Mouse (Mus musculus) stomach, embryonic 15.5 days (tissue): ENCODE results near the gene Gm9745. TPM values are rescaled to one million over a fixed set of nuclear protein-coding genes. Genes with fewer than 3 reads are reported as not detected.
"Not testable (repeated sequence)": the region's sequence is repeated elsewhere in the genome, so short reads cannot be mapped to it uniquely, and the experiment has no call there.

ENCODE experiments used
- ATAC-seq: fragments of 200-750 bp; cut with Nextera tagmentation; 2 replicates; pipeline ENCODE4 v1.8.0; 2017; ENCODE audit warnings: low read depth, moderate number of reproducible peaks, moderate TSS enrichment; ENCODE audit not compliant: insufficient read depth, low FRiP score
- H3K27ac ChIP-seq: fragments of 300-500 bp; sonication (generic); 2 replicates; pipeline ENCODE4 v1.5.1; 2015; ENCODE audit warnings: mild to moderate bottlenecking, inconsistent platforms
- H3K27me3 ChIP-seq: fragments of 300-500 bp; sonication (generic); replicated peaks from 2 replicates; pipeline ENCODE4 v1.6.1; 2015; ENCODE audit warnings: inconsistent platforms
- H3K36me3 ChIP-seq: fragments of 300-500 bp; sonication (generic); 2 replicates; pipeline ENCODE4 v1.6.1; 2015; ENCODE audit warnings: inconsistent platforms
- H3K4me1 ChIP-seq: fragments of 300-500 bp; sonication (generic); 2 replicates; pipeline ENCODE4 v1.6.1; 2015; ENCODE audit warnings: inconsistent platforms
- H3K4me2 ChIP-seq: fragments of 300-500 bp; sonication (generic); 2 replicates; pipeline ENCODE4 v1.6.1; 2015; ENCODE audit warnings: mild to moderate bottlenecking, inconsistent platforms
- H3K4me3 ChIP-seq: fragments of 300-500 bp; sonication (generic); replicated peaks from 2 replicates; pipeline ENCODE4 v1.5.1; 2015; ENCODE audit warnings: inconsistent platforms
- H3K9ac ChIP-seq: fragments of 300-500 bp; sonication (generic); 2 replicates; pipeline ENCODE4 v1.6.1; 2015; ENCODE audit warnings: inconsistent platforms
- H3K9me3 ChIP-seq: fragments of 300-500 bp; sonication (generic); 2 replicates; pipeline ENCODE4 v1.6.1; 2016; ENCODE audit warnings: inconsistent platforms
- WGBS: fragments of 180-500 bp; shearing (Covaris S2); methylation state at CpG from one replicate; pipeline ENCODE4 v1.1.7; 2015; 5-methylcytosine and 5-hydroxymethylcytosine counted together
- polyA plus RNA-seq: library from polyadenylated mRNA; unstranded; fragments of >200 nt; fragmentation: Nextera tagmentation; extraction: Ambion mirVana; gene quantifications from 2 replicates; pipeline ENCODE4 v1.2.1, GENCODE M21; 2015

Gene Gm9745
- polyA plus RNA-seq, 1 experiment from 2014 or later, result not detected

DNA sequence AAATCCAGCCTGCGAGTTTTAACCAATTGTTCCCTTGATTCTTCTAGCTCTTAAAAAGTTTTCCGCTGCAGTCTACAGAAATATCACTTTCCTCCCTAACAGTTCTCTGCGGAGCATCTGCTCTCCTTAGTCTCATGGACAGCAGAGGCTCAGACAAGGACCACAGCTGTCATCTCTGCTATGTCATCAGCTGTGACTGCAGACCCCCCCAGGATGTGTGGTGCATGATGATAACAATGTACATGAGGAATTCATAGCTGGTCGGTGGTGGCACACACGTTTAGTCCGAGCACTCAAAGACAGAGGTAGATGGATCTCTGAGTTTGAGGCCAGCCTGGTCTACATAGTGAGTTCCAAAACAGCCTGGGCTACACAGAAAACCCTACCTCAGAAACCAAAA, 11.5 kb upstream of the Gm9745 start:
- H3K27ac ChIP-seq, H3K4me1 ChIP-seq, H3K9ac ChIP-seq, H3K4me2 ChIP-seq, H3K9me3 ChIP-seq, H3K36me3 ChIP-seq, ATAC-seq, H3K27me3 ChIP-seq, H3K4me3 ChIP-seq: not testable (repeated sequence)
- 82% methylated on average over 6 of the region's 6 CpGs for WGBS

DNA sequence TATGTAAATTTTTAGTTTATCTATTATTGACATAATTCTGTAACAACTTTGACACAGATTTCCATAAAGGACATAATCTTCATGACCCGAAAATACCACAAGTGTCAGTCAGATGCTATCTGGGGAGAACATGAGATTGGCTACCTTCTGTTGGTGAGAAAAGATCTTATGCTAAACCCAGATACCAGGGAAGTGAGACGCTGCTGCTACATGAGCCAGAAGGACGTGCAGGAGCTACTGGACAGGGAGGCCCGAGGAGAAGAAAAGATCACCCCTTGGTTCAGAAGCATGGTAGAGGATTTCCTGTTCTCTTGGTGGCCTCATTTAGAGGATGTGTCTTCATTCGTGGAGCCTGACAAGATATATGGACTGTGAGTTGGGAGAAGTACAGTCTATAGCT, 11.0 kb upstream of the Gm9745 start:
- 56% methylated on average over 1 of the region's 5 CpGs for WGBS
- H3K9me3 ChIP-seq, H3K27ac ChIP-seq, H3K27me3 ChIP-seq, H3K4me1 ChIP-seq, H3K4me2 ChIP-seq, H3K4me3 ChIP-seq, H3K36me3 ChIP-seq, H3K9ac ChIP-seq, ATAC-seq: not testable (repeated sequence)

DNA sequence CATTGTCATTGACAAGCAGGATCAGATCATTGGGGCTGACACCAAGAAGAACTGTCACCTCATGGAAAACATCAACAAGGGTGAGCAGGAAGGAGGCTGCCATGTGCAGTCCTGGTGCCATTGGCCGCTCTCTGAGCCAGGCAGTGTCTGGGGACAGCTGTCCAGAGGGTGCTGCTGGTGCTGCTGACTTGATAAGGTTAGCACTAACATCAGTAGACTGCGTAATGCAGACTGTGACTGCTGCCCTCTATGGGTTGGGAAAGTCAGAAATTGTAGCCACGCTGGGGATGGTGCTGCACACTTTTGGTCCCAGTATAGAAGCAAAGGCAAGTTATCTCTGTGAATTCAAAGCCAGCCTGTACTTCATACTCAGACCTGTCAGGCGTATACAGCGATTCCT, 8.8 kb upstream of the Gm9745 start:
- H3K27ac ChIP-seq, H3K4me3 ChIP-seq, H3K36me3 ChIP-seq, H3K4me2 ChIP-seq, H3K4me1 ChIP-seq, H3K9me3 ChIP-seq, H3K9ac ChIP-seq, ATAC-seq, H3K27me3 ChIP-seq: not testable (repeated sequence)
- WGBS, result no CpG with 5 or more reads among the region's 5 CpGs

DNA sequence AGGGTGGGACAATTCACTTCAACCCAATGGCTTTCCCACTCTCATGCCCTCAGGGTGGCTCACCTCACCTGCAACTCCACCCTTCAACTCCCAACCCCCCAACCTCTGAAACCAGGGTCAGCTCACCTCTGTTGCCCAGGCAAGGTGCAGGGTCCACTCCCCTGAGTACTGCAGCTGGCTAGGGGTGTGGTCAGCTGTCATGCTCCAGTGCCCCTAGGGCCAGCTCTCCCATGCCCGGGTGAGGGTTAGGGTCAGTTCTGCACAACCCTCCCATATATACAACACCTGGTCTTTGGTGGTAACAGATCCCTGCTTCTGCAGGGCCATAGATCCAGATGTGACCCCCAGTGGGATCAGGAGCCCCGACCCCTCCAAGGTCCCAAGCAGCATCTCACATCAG, 7.1 kb upstream of the Gm9745 start:
- H3K4me2 ChIP-seq, H3K9ac ChIP-seq, ATAC-seq, H3K9me3 ChIP-seq, H3K4me3 ChIP-seq, H3K27ac ChIP-seq, H3K4me1 ChIP-seq, H3K36me3 ChIP-seq, H3K27me3 ChIP-seq: not testable (repeated sequence)
- 93% methylated on average over 2 of the region's 2 CpGs for WGBS

DNA sequence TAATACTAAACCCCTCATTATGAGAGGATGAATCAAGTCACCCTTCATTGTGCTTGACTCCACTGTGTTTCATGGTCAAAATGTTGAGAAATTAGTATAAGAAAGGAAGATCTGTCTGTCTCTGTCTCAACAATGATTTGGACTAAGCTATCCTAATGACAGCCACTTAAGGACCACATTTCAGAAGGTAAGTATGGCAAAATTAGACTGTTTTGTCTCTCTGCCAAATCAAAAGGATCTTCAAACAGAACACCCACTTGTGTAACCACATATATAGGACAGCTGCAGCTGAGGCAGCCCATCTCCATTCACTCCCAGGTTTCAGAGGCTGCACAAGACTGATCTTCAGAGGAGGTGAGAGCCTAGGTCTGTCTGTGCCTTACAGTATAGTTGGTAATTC, 4.5 kb upstream of the Gm9745 start, which contains the start of gene Idi2:
Idi2 (plus strand) TSS at position 301 of the 400 bp plus-strand sequence.
- H3K36me3 ChIP-seq, H3K9ac ChIP-seq, ATAC-seq, H3K27me3 ChIP-seq, H3K4me1 ChIP-seq, H3K4me2 ChIP-seq, H3K4me3 ChIP-seq, H3K27ac ChIP-seq, H3K9me3 ChIP-seq: not testable (repeated sequence)

DNA sequence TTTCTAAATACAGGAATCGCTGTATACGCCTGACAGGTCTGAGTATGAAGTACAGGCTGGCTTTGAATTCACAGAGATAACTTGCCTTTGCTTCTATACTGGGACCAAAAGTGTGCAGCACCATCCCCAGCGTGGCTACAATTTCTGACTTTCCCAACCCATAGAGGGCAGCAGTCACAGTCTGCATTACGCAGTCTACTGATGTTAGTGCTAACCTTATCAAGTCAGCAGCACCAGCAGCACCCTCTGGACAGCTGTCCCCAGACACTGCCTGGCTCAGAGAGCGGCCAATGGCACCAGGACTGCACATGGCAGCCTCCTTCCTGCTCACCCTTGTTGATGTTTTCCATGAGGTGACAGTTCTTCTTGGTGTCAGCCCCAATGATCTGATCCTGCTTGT, 4.2 kb downstream of the Gm9745 start:
- H3K36me3 ChIP-seq, H3K4me2 ChIP-seq, H3K9ac ChIP-seq, H3K9me3 ChIP-seq, ATAC-seq, H3K4me3 ChIP-seq, H3K27me3 ChIP-seq, H3K4me1 ChIP-seq, H3K27ac ChIP-seq: not testable (repeated sequence)
- no CpG with 5 or more reads among the region's 5 CpGs for WGBS

DNA sequence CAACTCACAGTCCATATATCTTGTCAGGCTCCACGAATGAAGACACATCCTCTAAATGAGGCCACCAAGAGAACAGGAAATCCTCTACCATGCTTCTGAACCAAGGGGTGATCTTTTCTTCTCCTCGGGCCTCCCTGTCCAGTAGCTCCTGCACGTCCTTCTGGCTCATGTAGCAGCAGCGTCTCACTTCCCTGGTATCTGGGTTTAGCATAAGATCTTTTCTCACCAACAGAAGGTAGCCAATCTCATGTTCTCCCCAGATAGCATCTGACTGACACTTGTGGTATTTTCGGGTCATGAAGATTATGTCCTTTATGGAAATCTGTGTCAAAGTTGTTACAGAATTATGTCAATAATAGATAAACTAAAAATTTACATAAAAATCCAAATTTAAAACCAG, 6.3 kb downstream of the Gm9745 start:
- H3K27ac ChIP-seq, H3K36me3 ChIP-seq, H3K4me3 ChIP-seq, H3K4me2 ChIP-seq, ATAC-seq, H3K27me3 ChIP-seq, H3K9ac ChIP-seq, H3K4me1 ChIP-seq, H3K9me3 ChIP-seq: not testable (repeated sequence)
- WGBS, result 38% methylated on average over 1 of the region's 5 CpGs

DNA sequence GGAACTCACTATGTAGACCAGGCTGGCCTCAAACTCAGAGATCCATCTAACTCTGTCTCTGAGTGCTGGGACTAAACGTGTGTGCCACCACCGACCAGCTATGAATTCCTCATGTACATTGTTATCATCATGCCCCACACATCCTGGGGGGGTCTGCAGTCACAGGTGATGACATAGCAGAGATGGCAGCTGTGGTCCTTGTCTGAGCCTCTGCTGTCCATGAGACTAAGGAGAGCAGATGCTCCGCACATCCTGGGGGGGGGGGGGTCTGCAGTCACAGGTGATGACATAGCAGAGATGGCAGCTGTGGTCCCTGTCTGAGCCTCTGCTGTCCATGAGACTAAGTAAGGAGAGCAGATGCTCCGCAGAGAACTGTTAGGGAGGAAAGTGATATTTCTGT, 6.9 kb downstream of the Gm9745 start:
- not testable (repeated sequence) for H3K9ac ChIP-seq
- WGBS, result 77% methylated on average over 4 of the region's 4 CpGs

DNA sequence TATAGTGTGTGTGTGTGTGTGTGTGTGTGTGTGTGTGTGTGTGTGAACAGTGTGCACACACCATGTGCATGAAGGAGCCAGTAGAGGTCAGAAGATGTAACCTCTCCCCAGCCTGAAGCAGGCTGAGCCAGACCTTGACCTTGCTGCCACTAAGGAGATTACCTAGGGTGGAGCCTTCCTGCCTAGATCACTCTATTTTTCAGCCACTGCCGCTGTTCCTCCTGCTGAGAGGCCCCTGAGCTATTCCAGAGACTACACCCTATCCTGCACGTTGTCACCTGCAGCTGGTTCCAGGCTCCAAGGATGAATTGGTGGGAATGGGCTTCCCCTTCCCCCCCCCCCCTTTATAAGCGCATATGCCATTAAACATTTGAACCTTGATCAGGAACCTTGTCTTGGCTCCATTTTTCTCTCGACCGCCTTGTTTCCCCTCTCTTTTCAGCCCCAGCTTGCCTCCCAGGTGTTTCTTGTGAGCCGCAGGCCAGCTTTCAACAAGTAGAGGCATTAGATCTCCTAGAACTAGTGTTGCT, 10.4 kb downstream of the Gm9745 start:
- not testable (repeated sequence) for H3K4me3 ChIP-seq, H3K4me1 ChIP-seq, H3K9ac ChIP-seq, H3K27me3 ChIP-seq, ATAC-seq, H3K27ac ChIP-seq, H3K4me2 ChIP-seq, H3K9me3 ChIP-seq, H3K36me3 ChIP-seq
- 66% methylated on average over 6 of the region's 6 CpGs for WGBS

More for the DNA sequence above, 6.9 kb downstream of the Gm9745 start:
- H3K36me3 ChIP-seq, H3K4me1 ChIP-seq, H3K9me3 ChIP-seq, H3K4me2 ChIP-seq, ATAC-seq, H3K27ac ChIP-seq, H3K27me3 ChIP-seq, H3K4me3 ChIP-seq: not testable (repeated sequence)

DNA sequence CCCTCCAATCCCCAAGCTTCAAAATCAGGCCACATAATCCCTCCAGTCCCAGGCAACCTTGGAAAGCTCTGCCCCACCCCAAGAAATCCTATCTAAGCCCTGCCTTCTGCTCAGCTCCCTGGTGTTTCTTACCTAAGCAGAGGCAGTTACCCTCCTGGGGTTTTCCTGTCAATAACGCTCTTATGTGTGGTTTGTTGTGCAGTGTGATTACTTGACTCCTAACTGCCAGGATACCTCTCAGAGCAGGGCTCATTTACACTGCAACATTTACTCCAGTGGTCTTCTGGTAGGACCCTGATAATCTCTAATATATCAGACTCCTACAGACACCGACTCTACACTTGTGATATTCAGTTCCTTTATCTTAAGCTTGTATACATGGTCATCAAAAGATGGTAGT, 14.5 kb downstream of the Gm9745 start:
- H3K36me3 ChIP-seq, result no peaks in the 10 kb centered on the region
- no peak overlapping the region for H3K27ac ChIP-seq
- ATAC-seq, result no peak
- H3K9me3 ChIP-seq, result no peaks in the 10 kb centered on the region
- no peaks in the 10 kb centered on the region for H3K27me3 ChIP-seq
- no peaks in the 10 kb centered on the region for H3K4me1 ChIP-seq
- no peak overlapping the region for H3K9ac ChIP-seq
- H3K4me2 ChIP-seq, result no peak overlapping the region
- no peak overlapping the region for H3K4me3 ChIP-seq
- 54% methylated on average over 2 of the region's 2 CpGs for WGBS

DNA sequence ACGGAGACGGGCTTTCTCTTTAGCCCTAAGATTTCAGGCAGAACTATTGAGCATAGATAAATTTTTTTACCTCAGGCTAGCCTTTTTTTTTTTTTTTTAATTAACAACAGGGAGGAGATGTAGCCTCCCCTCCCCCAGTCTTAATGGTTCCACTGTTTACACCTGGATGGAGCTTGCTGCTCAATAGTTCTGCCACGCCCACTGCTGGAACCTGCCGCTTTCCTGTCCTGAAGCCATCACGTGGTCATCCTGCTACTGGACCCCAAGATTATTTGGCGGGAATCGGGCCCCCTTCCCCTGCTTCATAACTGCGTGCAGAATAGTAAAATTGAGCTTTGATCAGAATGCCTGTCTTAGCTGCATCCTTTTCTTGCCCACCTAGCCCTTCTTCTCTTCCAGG, 34.1 kb downstream of the Gm9745 start:
- ATAC-seq, H3K4me2 ChIP-seq, H3K4me3 ChIP-seq, H3K9ac ChIP-seq, H3K27me3 ChIP-seq, H3K36me3 ChIP-seq, H3K9me3 ChIP-seq, H3K27ac ChIP-seq, H3K4me1 ChIP-seq: not testable (repeated sequence)
- WGBS, result 93% methylated on average over 8 of the region's 8 CpGs

DNA sequence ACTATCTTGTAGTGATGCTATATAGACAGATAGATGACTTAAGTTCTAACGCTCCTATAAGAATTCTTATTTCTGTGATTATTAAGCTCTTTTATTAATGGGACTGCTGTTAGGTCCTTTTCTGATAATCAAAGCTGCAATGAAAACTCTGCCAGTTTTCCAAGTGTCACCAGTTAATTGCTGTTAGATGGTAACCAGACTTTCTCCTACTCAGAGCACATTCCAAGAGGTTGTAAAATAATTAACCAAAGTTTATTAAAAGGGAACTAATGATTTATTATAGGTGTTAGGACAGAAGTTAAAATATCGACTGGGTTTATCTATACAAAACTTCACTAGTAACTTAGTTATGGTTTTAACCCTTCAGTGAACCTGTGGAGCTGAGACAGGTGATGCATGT, 42.0 kb downstream of the Gm9745 start:
- H3K4me3 ChIP-seq, H3K9ac ChIP-seq, H3K9me3 ChIP-seq, H3K4me2 ChIP-seq, H3K27me3 ChIP-seq, H3K27ac ChIP-seq, H3K4me1 ChIP-seq, H3K36me3 ChIP-seq, ATAC-seq: not testable (repeated sequence)
- 74% methylated on average over 2 of the region's 2 CpGs for WGBS
